32 mouse cellular contexts compared by ENCODE assay signal in genomic region chr5:73872641-73873421, GRCm38 (mm10).
DNase-seq lines count a peak whose midpoint lies in the region; ATAC-seq lines count a peak whose summit lies in the region.
"Had no signal": no experiment of that assay in that cellular context is flagged by ENCODE, and none has a peak within 500 bp of the region (broad histone marks: within the 10 kb centered on the region; RNA-seq: fewer than 3 reads in every experiment).

No protein-coding gene starts in this region.

- no peak overlapping the region for H3K9ac ChIP-seq in neural tube, embryonic 15.5 days (replicated peaks)
- H3K9ac ChIP-seq: embryonic facial prominence, embryonic 13.5 days; forebrain, embryonic 13.5 days; hindbrain, embryonic 12.5 days; intestine, embryonic 15.5 days; limb, embryonic 12.5 days; liver, embryonic 15.5 days; lung, embryonic 14.5 days; midbrain, embryonic 15.5 days; neural tube, embryonic 12.5 days had no signal

- H3K4me1 ChIP-seq in neural tube, embryonic 15.5 days = no peaks in the 10 kb centered on the region
- H3K4me1 ChIP-seq: hindbrain, embryonic 12.5 days; limb, embryonic 12.5 days; liver, embryonic 15.5 days; midbrain, embryonic 15.5 days; neural tube, embryonic 12.5 days had no signal

- no peak overlapping the region for H3K4me3 ChIP-seq in neural tube, embryonic 15.5 days (replicated peaks)
- H3K4me3 ChIP-seq: embryonic facial prominence, embryonic 13.5 days; erythroblast, embryonic 14.5 days; forebrain, embryonic 13.5 days; hindbrain, embryonic 12.5 days; intestine, embryonic 15.5 days; limb, embryonic 12.5 days; liver, embryonic 15.5 days; midbrain, embryonic 15.5 days; neural tube, embryonic 12.5 days had no signal

- DNase-seq in cerebellum, postnatal 14 days = peak; percentile 25 to 34
- no peak for DNase-seq in cerebellum, adult 9-10 months
- DNase-seq in frontal cortex, postnatal 14 days (ENCODE audit: low spot score in 2 of 2) = no peak
- peak; percentile 16 for DNase-seq in neural tube, embryonic 10.5 days (ENCODE audit: extremely low spot score, low spot score)
- DNase-seq in kidney, adult 18-20 months = no peak
- DNase-seq: adrenal gland, adult 8-10 months; cerebellum, adult 11-12 months; gastrocnemius, postnatal 10 days; heart, postnatal 36 days; kidney, adult 8-10 months; kidney, postnatal 4 days; lung, embryonic 14.5 days; lung, postnatal 14 days; right cerebral cortex, postnatal 25 days; spleen, adult 18-20 months; thymus, adult 18-20 months; thymus, postnatal 25 days had no signal

- no peak overlapping the region for H3K27ac ChIP-seq in neural tube, embryonic 15.5 days (replicated peaks)
- H3K27ac ChIP-seq: embryonic facial prominence, embryonic 13.5 days; forebrain, embryonic 13.5 days; hindbrain, embryonic 12.5 days; hindbrain, postnatal 0 days; intestine, embryonic 15.5 days; kidney, postnatal 0 days; limb, embryonic 12.5 days; liver, embryonic 15.5 days; midbrain, embryonic 15.5 days; neural tube, embryonic 12.5 days had no signal

- H3K4me2 ChIP-seq in neural tube, embryonic 15.5 days = no peak overlapping the region
- H3K4me2 ChIP-seq: embryonic facial prominence, embryonic 13.5 days; forebrain, embryonic 13.5 days; heart, embryonic 11.5 days; hindbrain, embryonic 12.5 days; intestine, embryonic 15.5 days; limb, embryonic 12.5 days; liver, embryonic 15.5 days; lung, embryonic 14.5 days; midbrain, embryonic 15.5 days; neural tube, embryonic 12.5 days had no signal

- WGBS in neural tube, embryonic 15.5 days = 80% methylated on average over 9 of the region's 9 CpGs

- H3K9me3 ChIP-seq in neural tube, embryonic 15.5 days (replicated peaks) = no peaks in the 10 kb centered on the region
- H3K9me3 ChIP-seq: embryonic facial prominence, embryonic 13.5 days; forebrain, embryonic 13.5 days; G1E; hindbrain, embryonic 12.5 days; intestine, embryonic 15.5 days; limb, embryonic 12.5 days; liver, embryonic 15.5 days; midbrain, embryonic 15.5 days; neural tube, embryonic 12.5 days had no signal

- H3K27me3 ChIP-seq in neural tube, embryonic 15.5 days (replicated peaks) = no peaks in the 10 kb centered on the region
- H3K27me3 ChIP-seq: embryonic facial prominence, embryonic 13.5 days; forebrain, embryonic 13.5 days; hindbrain, embryonic 12.5 days; intestine, embryonic 15.5 days; limb, embryonic 12.5 days; liver, embryonic 15.5 days; midbrain, embryonic 15.5 days; neural tube, embryonic 12.5 days had no signal

- ATAC-seq in frontal cortex, adult (ENCODE audit: low TSS enrichment) = peak; percentile 69
- ATAC-seq in neural tube, embryonic 15.5 days (ENCODE audit: low FRiP score) = no peak
- ATAC-seq: forebrain, embryonic 13.5 days; hindbrain, postnatal 0 days; intestine, embryonic 15.5 days; midbrain, embryonic 15.5 days had no signal

- no peaks in the 10 kb centered on the region for H3K36me3 ChIP-seq in neural tube, embryonic 15.5 days
- H3K36me3 ChIP-seq: embryonic facial prominence, embryonic 13.5 days; G1E; hindbrain, embryonic 12.5 days; intestine, embryonic 15.5 days; limb, embryonic 12.5 days; liver, embryonic 15.5 days; midbrain, embryonic 15.5 days; neural tube, embryonic 12.5 days had no signal

Comparison
In these comparisons a context has a peak if more than half of its experiments do, and no peak if none do; other contexts are left out.
1. DNase-seq: peak in cerebellum, postnatal 14 days (2 of 2) and neural tube, embryonic 10.5 days (single experiment); none in cerebellum, adult 9-10 months (single experiment), frontal cortex, postnatal 14 days (0 of 2) and kidney, adult 18-20 months (single experiment).